Mouse (Mus musculus) brain, embryonic 14.5 days (tissue): ENCODE measurements around the gene Adora1.

Experiments used
- CTCF ChIP-seq: fragments of 200-500 bp; IDR thresholded peaks from 2 replicates; pipeline ENCODE4 v1.5.1; 2012; ENCODE audit warnings: inconsistent platforms, mild to moderate bottlenecking, moderate library complexity, borderline replicate concordance; ENCODE audit not compliant: insufficient read depth, insufficient read length; ENCODE audit errors: extremely low read depth
- POLR2A ChIP-seq: fragments of 200-500 bp; IDR thresholded peaks from 2 replicates; pipeline ENCODE4 v1.6.1; 2012; ENCODE audit warnings: mild to moderate bottlenecking, inconsistent platforms, borderline replicate concordance; ENCODE audit not compliant: poor library complexity, insufficient read depth, insufficient read length, severe bottlenecking; ENCODE audit errors: extremely low read depth

DNA sequence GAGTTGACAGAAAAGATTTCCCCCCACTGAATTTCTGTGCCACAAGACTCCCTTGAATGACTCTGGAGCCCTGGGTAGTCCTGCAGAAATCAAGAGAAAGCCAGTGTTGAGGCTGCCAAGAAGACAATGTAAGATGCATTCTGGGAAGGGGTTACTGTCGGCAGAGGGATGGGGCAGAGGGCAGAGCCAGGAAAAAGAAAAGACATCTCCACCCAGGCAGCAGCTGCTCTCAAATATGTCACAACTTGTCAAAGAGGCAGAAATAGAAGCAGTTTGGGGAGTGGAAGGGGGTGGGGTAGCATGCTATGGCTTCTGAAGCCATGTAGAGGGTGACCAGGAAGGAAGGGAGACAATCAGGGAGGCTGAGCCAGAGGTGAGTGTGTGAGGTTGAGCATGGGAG is 47.9 kb upstream of the Adora1 start:
- TF ChIP-seq CTCF (no peak), POLR2A (no peak)
